Comparison of ENCODE assay signal across 9 mouse cellular contexts in the genomic region with DNA sequence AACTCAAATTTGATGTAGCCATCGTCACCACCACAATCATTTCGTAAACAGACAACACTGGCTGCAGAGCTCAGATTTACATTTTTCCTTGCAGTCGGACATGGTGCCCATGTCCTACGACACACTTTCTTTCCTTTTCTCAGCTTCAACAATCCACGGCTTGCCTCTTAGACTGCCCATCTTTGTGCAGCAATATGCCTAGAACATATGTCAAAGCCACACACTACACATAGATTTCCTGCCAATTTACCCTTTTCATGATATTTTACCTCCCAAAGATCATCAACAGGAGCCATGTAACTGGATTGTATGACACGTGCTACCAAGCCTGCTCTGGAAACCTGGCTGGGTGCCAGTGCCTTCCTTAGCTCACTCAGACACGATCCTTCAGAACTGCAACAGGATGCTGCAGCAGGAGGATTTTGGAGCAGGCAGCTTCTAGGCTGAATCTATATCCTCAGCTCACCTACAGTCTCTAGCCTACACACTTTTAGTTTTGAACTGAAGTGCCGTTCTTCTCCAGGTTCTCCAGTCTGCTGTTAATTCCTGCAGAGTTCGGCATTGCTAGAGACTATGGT. TPM values are rescaled to one million over a fixed set of nuclear protein-coding genes. Genes with fewer than 3 reads are reported as not detected.
DNase-seq lines count a peak whose midpoint lies in the region; ATAC-seq lines count a peak whose summit lies in the region.
"Had no signal": no experiment of that assay in that cellular context is flagged by ENCODE, and none has a peak within 500 bp of the region (broad histone marks: within the 10 kb centered on the region; RNA-seq: fewer than 3 reads in every experiment).

No protein-coding gene starts in this region.

- H3K9ac ChIP-seq in heart, embryonic 12.5 days: no peak overlapping the region
- no peak overlapping the region for H3K9ac ChIP-seq in heart, embryonic 11.5 days (ENCODE audit: low read depth, low read length)
- H3K9ac ChIP-seq in intestine, embryonic 16.5 days (ENCODE audit: low read depth, low read length): no peak overlapping the region
- H3K9ac ChIP-seq: liver, embryonic 13.5 days had no signal

- peaks cover 9% of the 10 kb centered on the region for H3K4me1 ChIP-seq in heart, embryonic 12.5 days (replicated peaks)
- 0 out of 2 replicates have a peak, but pooled peaks cover 3% of the 10 kb centered on the region for H3K4me1 ChIP-seq in heart, embryonic 11.5 days (ENCODE audit: control insufficient read depth, insufficient read depth, low read length)
- H3K4me1 ChIP-seq in intestine, embryonic 16.5 days (ENCODE audit: control insufficient read depth, insufficient read depth, low read length): peaks cover 7% of the 10 kb centered on the region

- no peaks in the 10 kb centered on the region for H3K9me3 ChIP-seq in heart, embryonic 12.5 days (replicated peaks)
- no peaks in the 10 kb centered on the region for H3K9me3 ChIP-seq in heart, embryonic 11.5 days (replicated peaks; ENCODE audit: control insufficient read depth, low read length)
- no peaks in the 10 kb centered on the region for H3K9me3 ChIP-seq in intestine, embryonic 16.5 days (ENCODE audit: control insufficient read depth, low read length)
- H3K9me3 ChIP-seq: liver, embryonic 13.5 days had no signal

- H3K36me3 ChIP-seq in heart, embryonic 12.5 days: no peaks in the 10 kb centered on the region
- H3K36me3 ChIP-seq in heart, embryonic 11.5 days (ENCODE audit: control insufficient read depth, insufficient read depth, low read length): no peaks in the 10 kb centered on the region
- no peaks in the 10 kb centered on the region for H3K36me3 ChIP-seq in intestine, embryonic 16.5 days (ENCODE audit: control insufficient read depth, insufficient read depth, low read length)
- H3K36me3 ChIP-seq: liver, embryonic 13.5 days had no signal

- no peak overlapping the region for H3K4me3 ChIP-seq in heart, embryonic 12.5 days
- no peak overlapping the region for H3K4me3 ChIP-seq in heart, embryonic 11.5 days (ENCODE audit: low read depth, low read length)
- H3K4me3 ChIP-seq in intestine, embryonic 16.5 days (ENCODE audit: low read length): no peak overlapping the region
- H3K4me3 ChIP-seq: liver, embryonic 13.5 days had no signal

- H3K4me2 ChIP-seq in heart, embryonic 12.5 days: 0 out of 2 replicates have a peak overlapping the region, but pooled peaks have one; percentile 23
- no peak overlapping the region for H3K4me2 ChIP-seq in heart, embryonic 11.5 days
- H3K4me2 ChIP-seq in intestine, embryonic 16.5 days (ENCODE audit: low read depth, low read length): no peak overlapping the region
- H3K4me2 ChIP-seq: liver, embryonic 13.5 days had no signal

- peak; percentile 55 for DNase-seq in testis, postnatal 10 days (ENCODE audit: low spot score)
- DNase-seq in testis, postnatal 14 days (ENCODE audit: low spot score): no peak
- DNase-seq in right cerebral cortex, postnatal 36 days (ENCODE audit: low spot score in 2 of 2): peak; percentile 30 to 40
- DNase-seq in spleen, postnatal 14 days (ENCODE audit: low spot score in 2 of 2): no peak
- DNase-seq: liver, embryonic 13.5 days had no signal

- no peaks in the 10 kb centered on the region for H3K27me3 ChIP-seq in heart, embryonic 12.5 days (replicated peaks)
- no peaks in the 10 kb centered on the region for H3K27me3 ChIP-seq in heart, embryonic 11.5 days (ENCODE audit: control insufficient read depth, insufficient read depth, low read length)
- H3K27me3 ChIP-seq in intestine, embryonic 16.5 days (replicated peaks; ENCODE audit: control insufficient read depth, insufficient read depth, low read length): no peaks in the 10 kb centered on the region
- H3K27me3 ChIP-seq: liver, embryonic 13.5 days had no signal

- no peak for ATAC-seq in heart, embryonic 12.5 days (ENCODE audit: insufficient number of reproducible peaks, low FRiP score)
- ATAC-seq in heart, embryonic 11.5 days (replicated peaks; ENCODE audit: insufficient number of reproducible peaks, low FRiP score, low TSS enrichment): no peak
- 0 out of 2 replicates have a peak, but pooled peaks have one; percentile 2 for ATAC-seq in granulocyte monocyte progenitor cell, adult 5-6 weeks (replicated peaks; ENCODE audit: poor library complexity, severe bottlenecking)
- no peak for ATAC-seq in intestine, embryonic 16.5 days

- H3K27ac ChIP-seq in heart, embryonic 12.5 days (ENCODE audit: poor library complexity, severe bottlenecking): no peak overlapping the region
- no peak overlapping the region for H3K27ac ChIP-seq in heart, embryonic 11.5 days (ENCODE audit: low read depth, low read length)
- H3K27ac ChIP-seq in intestine, embryonic 16.5 days (ENCODE audit: low read length): no peak overlapping the region
- H3K27ac ChIP-seq: liver, embryonic 13.5 days had no signal

- 65% methylated on average over 9 of the region's 9 CpGs for WGBS in heart, embryonic 12.5 days
- WGBS in heart, embryonic 11.5 days (ENCODE audit: insufficient replicate concordance): 62% methylated on average over 9 of the region's 9 CpGs
- 66% methylated on average over 9 of the region's 9 CpGs for WGBS in intestine, embryonic 16.5 days

RNA-seq across cellular contexts. Expression of a gene that starts 13.3 kb away (rescaled TPM):
- polyA plus RNA-seq in heart, embryonic 12.5 days (2016; fragmentation: Nextera tagmentation; extraction: Ambion mirVana): 31.0 and 33.0 TPM in 2 replicates
- 35.0 and 35.7 TPM in 2 replicates for polyA plus RNA-seq in heart, embryonic 11.5 days (2014; fragmentation: Nextera tagmentation; extraction: Ambion mirVana)
- total RNA-seq in granulocyte monocyte progenitor cell, adult 5-6 weeks (2014; fragmentation: Nextera tagmentation): 255 and 265 TPM in 2 replicates
- total RNA-seq in granulocyte monocyte progenitor cell, adult 5-6 weeks (2017): 355 and 356 TPM in 2 replicates
- 108 and 115 TPM in 2 replicates for polyA plus RNA-seq in intestine, embryonic 16.5 days (2015; fragmentation: Nextera tagmentation; extraction: Ambion mirVana)

RNA-seq across cellular contexts. Expression of a gene that starts 43.3 kb away (rescaled TPM):
- polyA plus RNA-seq in heart, embryonic 12.5 days (2016; fragmentation: Nextera tagmentation; extraction: Ambion mirVana): not detected in 2 replicates
- polyA plus RNA-seq in heart, embryonic 11.5 days (2014; fragmentation: Nextera tagmentation; extraction: Ambion mirVana): not detected in 2 replicates
- 4.4 and 4.6 TPM in 2 replicates for total RNA-seq in granulocyte monocyte progenitor cell, adult 5-6 weeks (2014; fragmentation: Nextera tagmentation)
- total RNA-seq in granulocyte monocyte progenitor cell, adult 5-6 weeks (2017): 3.2 and 6.5 TPM in 2 replicates
- not detected in 2 replicates for polyA plus RNA-seq in intestine, embryonic 16.5 days (2015; fragmentation: Nextera tagmentation; extraction: Ambion mirVana)

Comparison
In these comparisons a context has a peak if more than half of its experiments do, and no peak if none do; other contexts are left out.
1. DNase-seq: peak in testis, postnatal 10 days (single experiment) and right cerebral cortex, postnatal 36 days (2 of 2); none in testis, postnatal 14 days (single experiment) and spleen, postnatal 14 days (0 of 2).